Mouse (Mus musculus): ENCODE measurements around the gene Tepp. TPM values are rescaled to one million over a fixed set of nuclear protein-coding genes. Genes with fewer than 3 reads are reported as not detected.
A peak's percentile ranks its signal among the peaks of the same experiment; 100 is the strongest.

The Tepp gene
- total and polyA plus RNA-seq, 2 experiments, result not detected

DNA sequence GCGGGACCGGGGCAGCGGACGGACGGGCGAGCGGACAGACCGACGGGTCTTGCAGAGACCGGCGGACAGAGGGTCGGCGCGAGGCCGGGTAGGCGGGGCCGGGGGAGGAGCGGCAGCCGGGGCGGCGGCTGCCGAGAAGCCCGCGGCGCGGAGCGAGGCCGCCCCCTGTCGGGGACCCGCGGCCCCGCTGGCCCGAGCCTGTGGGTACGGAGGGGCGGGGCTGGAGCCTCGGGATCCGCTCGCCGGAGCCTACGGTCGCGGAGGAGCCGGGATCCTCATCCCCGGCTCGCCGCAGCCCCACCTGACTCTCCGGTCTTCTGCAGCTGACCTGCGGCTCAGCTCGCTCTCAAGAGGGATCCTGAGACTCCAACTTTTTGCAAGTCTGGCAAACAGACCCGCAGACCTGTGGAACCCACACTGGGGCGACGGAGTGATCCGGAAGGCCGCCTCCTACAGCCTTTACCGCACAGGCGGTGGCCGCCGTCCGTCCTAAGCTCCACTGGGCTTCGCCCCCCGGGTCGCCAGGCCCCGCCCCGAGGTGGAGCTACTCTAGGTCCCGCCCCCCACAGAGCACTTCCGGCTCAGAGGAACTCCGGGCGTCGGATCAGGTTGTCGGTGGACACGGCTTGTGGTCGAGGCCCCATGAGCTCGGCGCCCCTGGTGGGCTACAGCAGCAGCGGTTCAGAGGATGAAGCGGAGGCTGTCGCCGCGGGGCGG is 21.5 kb downstream of the Tepp start, which contains the start of the genes Zfp319 and Usb1:
Zfp319 (minus strand) TSS at position 231 of the 717 bp plus-strand sequence.
Usb1 (plus strand) TSS at position 565 of the 717 bp plus-strand sequence.
- Histone ChIP-seq H3K27ac (replicated peaks; ENCODE audit: insufficient read depth, low read depth, low read length) (peak within 1 kb of the TSS; percentile 99), H3K9ac (ENCODE audit: low read depth, low read length) (peak within 1 kb of the TSS; percentile 95), H3K79me2 (ENCODE audit: control insufficient read depth, insufficient read depth, low read length) (peaks cover 26% of the 10 kb centered on the region; the same call in 1 of the 2 replicates), H3K36me3 (ENCODE audit: control insufficient read depth, insufficient read depth, low read length) (peaks cover 8% of the 10 kb centered on the region), H3K27me3 (ENCODE audit: control insufficient read depth, insufficient read depth, low read length) (no peaks in the 10 kb centered on the region), H3K4me1 (ENCODE audit: control insufficient read depth, insufficient read depth, low read length) (peaks cover 13% of the 10 kb centered on the region), H3K4me3 (ENCODE audit: insufficient read depth, low read depth, low read length) (peak within 1 kb of the TSS; percentile 92)
- under 1% methylated on average over 73 of the region's 80 CpGs for WGBS
- TF ChIP-seq POLR2A (IDR thresholded peaks at IDR 0.05; ENCODE audit: extremely low read depth, insufficient read depth, low read length) (peak; percentile 87), CTCF (IDR thresholded peaks at IDR 0.05; ENCODE audit: low read depth, low read length) (peak; percentile 69)
- DNase-seq (ENCODE audit: extremely low read depth, low read depth, low spot score), result peak; percentile 70

DNA sequence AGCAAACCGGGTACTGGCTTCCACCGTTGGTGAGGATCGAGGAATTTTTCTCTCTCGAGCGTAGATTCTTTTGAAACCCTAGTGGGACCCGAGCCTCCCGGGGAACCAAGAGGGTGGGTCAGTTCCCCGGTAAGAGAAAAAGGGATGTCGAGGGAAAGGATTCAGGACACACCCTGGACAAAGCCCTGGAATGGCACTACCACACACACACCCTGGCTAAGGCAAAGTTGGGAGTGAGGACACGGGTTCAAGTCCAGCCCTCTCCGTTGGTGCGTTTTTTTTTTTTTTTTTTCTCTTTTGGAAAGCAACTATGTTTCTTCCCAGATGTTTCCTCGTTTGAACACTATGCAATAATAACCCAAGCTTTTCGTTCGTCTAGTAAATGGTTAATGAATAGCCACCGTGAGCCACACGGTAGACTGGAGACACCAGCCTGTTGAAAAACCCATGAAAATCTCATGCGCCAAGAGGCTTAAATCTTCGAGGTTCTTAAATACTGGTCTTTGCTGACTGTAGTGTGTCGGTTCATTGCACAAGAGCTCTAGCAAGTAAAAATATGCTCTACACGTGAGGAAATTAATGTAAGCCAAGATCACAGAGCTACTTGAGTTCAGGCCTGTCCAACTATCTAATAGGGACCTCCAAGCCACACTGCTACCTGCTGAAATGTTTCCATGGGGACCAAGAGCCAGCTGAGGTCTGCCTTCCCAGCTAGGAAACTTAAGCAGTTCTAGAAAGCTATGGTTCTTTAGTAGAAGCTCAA is 22.3 kb downstream of the Tepp start:
- no peak for TF ChIP-seq CTCF (IDR thresholded peaks at IDR 0.05; ENCODE audit: low read depth, low read length)
- no peak for TF ChIP-seq POLR2A (IDR thresholded peaks at IDR 0.05; ENCODE audit: extremely low read depth, insufficient read depth, low read length)
- Histone ChIP-seq H3K4me3 (ENCODE audit: insufficient read depth, low read depth, low read length) (peak overlapping the region; percentile 92), H3K36me3 (ENCODE audit: control insufficient read depth, insufficient read depth, low read length) (peaks cover 11% of the 10 kb centered on the region), H3K27ac (replicated peaks; ENCODE audit: insufficient read depth, low read depth, low read length) (peak overlapping the region; percentile 99), H3K27me3 (ENCODE audit: control insufficient read depth, insufficient read depth, low read length) (no peaks in the 10 kb centered on the region), H3K9ac (ENCODE audit: low read depth, low read length) (peak overlapping the region; percentile 92), H3K4me1 (ENCODE audit: control insufficient read depth, insufficient read depth, low read length) (peaks cover 13% of the 10 kb centered on the region), H3K79me2 (ENCODE audit: control insufficient read depth, insufficient read depth, low read length) (peaks cover 23% of the 10 kb centered on the region; the same call in 1 of the 2 replicates)
- WGBS, result 7% methylated on average over 21 of the region's 21 CpGs
- peak; percentile 24 for DNase-seq (ENCODE audit: extremely low read depth, low read depth, low spot score)

DNA sequence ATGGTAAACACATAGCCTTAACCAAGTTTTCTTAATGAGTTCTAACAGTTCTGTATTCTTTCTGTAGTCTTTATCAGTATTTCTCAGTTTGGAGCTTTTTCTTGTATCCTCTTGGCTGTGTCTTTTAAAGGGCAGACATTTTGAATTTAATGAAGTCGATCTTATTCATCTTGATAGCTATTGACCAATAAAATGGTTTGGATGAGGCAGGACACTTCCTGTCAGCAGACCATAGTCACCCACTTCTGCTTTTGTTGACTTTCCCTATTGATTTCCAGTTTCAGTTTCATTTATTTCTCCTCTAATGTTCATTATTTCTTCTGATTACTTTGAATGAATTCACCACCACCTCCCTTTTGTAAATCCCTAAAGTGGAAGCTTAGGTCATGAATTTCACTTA is 25.3 kb downstream of the Tepp start:
- Histone ChIP-seq H3K27ac (replicated peaks; ENCODE audit: insufficient read depth, low read depth, low read length) (no peak overlapping the region), H3K36me3 (ENCODE audit: control insufficient read depth, insufficient read depth, low read length) (peaks cover 15% of the 10 kb centered on the region), H3K79me2 (ENCODE audit: control insufficient read depth, insufficient read depth, low read length) (peaks cover 7% of the 10 kb centered on the region; the same call in 1 of the 2 replicates), H3K9ac (ENCODE audit: low read depth, low read length) (no peak overlapping the region), H3K27me3 (ENCODE audit: control insufficient read depth, insufficient read depth, low read length) (no peaks in the 10 kb centered on the region), H3K4me1 (ENCODE audit: control insufficient read depth, insufficient read depth, low read length) (peaks cover 12% of the 10 kb centered on the region), H3K4me3 (ENCODE audit: insufficient read depth, low read depth, low read length) (no peak overlapping the region)
- DNase-seq (ENCODE audit: extremely low read depth, low read depth, low spot score), result peak; percentile 72
- TF ChIP-seq CTCF (IDR thresholded peaks at IDR 0.05; ENCODE audit: low read depth, low read length), result no peak
- no peak for TF ChIP-seq POLR2A (IDR thresholded peaks at IDR 0.05; ENCODE audit: extremely low read depth, insufficient read depth, low read length)
- 26% methylated on average over 1 of the region's 1 CpGs for WGBS

DNA sequence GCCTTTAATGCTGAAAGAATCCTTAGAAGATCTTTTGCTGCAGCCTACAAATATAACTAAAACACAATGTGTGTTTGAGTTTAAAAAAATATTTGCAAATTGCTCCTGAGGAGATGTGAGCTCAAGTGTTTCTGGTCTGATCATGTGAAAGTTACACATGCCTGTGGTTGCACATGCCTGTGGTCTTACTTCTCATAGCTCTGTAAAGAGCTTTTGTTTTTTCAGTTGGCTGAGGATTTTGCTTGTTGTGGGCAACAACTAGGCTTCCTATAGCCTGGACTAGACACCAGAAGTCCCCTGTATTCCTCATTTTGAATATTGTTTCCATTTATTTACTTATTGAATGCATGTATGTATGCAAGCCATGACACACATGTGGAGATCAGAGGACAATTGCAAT is 26.0 kb downstream of the Tepp start:
- TF ChIP-seq CTCF (IDR thresholded peaks at IDR 0.05; ENCODE audit: low read depth, low read length), result no peak
- TF ChIP-seq POLR2A (IDR thresholded peaks at IDR 0.05; ENCODE audit: extremely low read depth, insufficient read depth, low read length), result no peak
- Histone ChIP-seq H3K4me3 (ENCODE audit: insufficient read depth, low read depth, low read length) (no peak overlapping the region), H3K36me3 (ENCODE audit: control insufficient read depth, insufficient read depth, low read length) (peaks cover 15% of the 10 kb centered on the region), H3K4me1 (ENCODE audit: control insufficient read depth, insufficient read depth, low read length) (peaks cover 9% of the 10 kb centered on the region), H3K79me2 (ENCODE audit: control insufficient read depth, insufficient read depth, low read length) (0 out of 2 replicates have a peak, but pooled peaks cover 7% of the 10 kb centered on the region), H3K9ac (ENCODE audit: low read depth, low read length) (no peak overlapping the region), H3K27me3 (ENCODE audit: control insufficient read depth, insufficient read depth, low read length) (no peaks in the 10 kb centered on the region), H3K27ac (replicated peaks; ENCODE audit: insufficient read depth, low read depth, low read length) (no peak overlapping the region)
- DNase-seq (ENCODE audit: extremely low read depth, low read depth, low spot score), result no peak

DNA sequence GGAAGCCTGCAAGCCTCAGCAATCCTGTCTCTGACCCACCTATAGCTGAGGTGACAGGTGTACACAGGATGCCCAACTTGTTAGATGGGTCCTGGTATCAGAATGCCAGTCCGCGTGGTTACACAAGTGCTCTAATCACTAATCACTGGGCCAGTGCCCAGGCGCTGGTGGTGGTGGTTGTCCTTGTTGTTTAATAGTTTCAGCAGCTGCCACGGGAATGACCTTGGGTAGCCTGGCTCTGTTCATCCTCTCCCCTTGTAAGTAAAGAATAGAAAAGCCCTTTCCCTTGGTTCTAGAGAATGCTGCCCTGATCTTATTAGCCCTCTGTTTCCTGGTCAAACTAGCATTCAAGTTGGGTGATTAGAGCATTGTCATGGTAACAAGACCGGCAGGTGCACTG is 31.4 kb downstream of the Tepp start:
- DNase-seq (ENCODE audit: extremely low read depth, low read depth, low spot score), result peak; percentile 55
- Histone ChIP-seq H3K27ac (replicated peaks; ENCODE audit: insufficient read depth, low read depth, low read length) (no peak overlapping the region), H3K9ac (ENCODE audit: low read depth, low read length) (no peak overlapping the region), H3K4me3 (ENCODE audit: insufficient read depth, low read depth, low read length) (no peak overlapping the region), H3K27me3 (ENCODE audit: control insufficient read depth, insufficient read depth, low read length) (no peaks in the 10 kb centered on the region), H3K79me2 (ENCODE audit: control insufficient read depth, insufficient read depth, low read length) (no peaks in the 10 kb centered on the region), H3K36me3 (ENCODE audit: control insufficient read depth, insufficient read depth, low read length) (peaks cover 11% of the 10 kb centered on the region), H3K4me1 (ENCODE audit: control insufficient read depth, insufficient read depth, low read length) (no peaks in the 10 kb centered on the region)
- no peak for TF ChIP-seq CTCF (IDR thresholded peaks at IDR 0.05; ENCODE audit: low read depth, low read length)
- TF ChIP-seq POLR2A (IDR thresholded peaks at IDR 0.05; ENCODE audit: extremely low read depth, insufficient read depth, low read length), result no peak
- 36% methylated on average over 5 of the region's 5 CpGs for WGBS

Data from liver, adult 2 months (tissue).